1 mouse cellular context compared by ENCODE assay signal in genomic region chr8:83593325-83594166, GRCm38 (mm10).
TF ChIP-seq lines count a peak whose summit lies in the region.

No protein-coding gene starts in this region.

TF ChIP-seq in CH12.LX, 34 proteins besides CTCF, POLR2A, EP300 and RAD21 (continued from another document):
- no peak for TF ChIP-seq ZC3H11A (IDR thresholded peaks at IDR 0.05; ENCODE audit: low read depth, low read length)
- TF ChIP-seq JUN (IDR thresholded peaks at IDR 0.05; ENCODE audit: insufficient read depth, low read depth, low read length) = no peak
- TF ChIP-seq E2F4 (IDR thresholded peaks at IDR 0.05; ENCODE audit: insufficient replicate concordance, low read depth, low read length) = no peak
- TF ChIP-seq SIN3A (IDR thresholded peaks at IDR 0.05; ENCODE audit: low read length) = peak; percentile 53; the same call in 1 of the 2 replicates
- TF ChIP-seq BHLHE40 (IDR thresholded peaks at IDR 0.05; ENCODE audit: low read depth, low read length) = no peak
- TF ChIP-seq GABPA (IDR thresholded peaks at IDR 0.05; ENCODE audit: insufficient replicate concordance, low read depth, low read length) = no peak
- peak; percentile 67; the same call in 1 of the 2 replicates for TF ChIP-seq IRF4 (IDR thresholded peaks at IDR 0.05; ENCODE audit: low read depth, low read length)
- TF ChIP-seq USF1 (IDR thresholded peaks at IDR 0.05; ENCODE audit: low read depth, low read length) = no peak
- no peak for TF ChIP-seq ETS1 (conservative IDR thresholded peaks at IDR 0.05; ENCODE audit: low read depth, low read length)
- no peak for TF ChIP-seq NRF1 (IDR thresholded peaks at IDR 0.05; ENCODE audit: low read depth, low read length)
- TF ChIP-seq SMC3 (IDR thresholded peaks at IDR 0.05; ENCODE audit: low read depth, low read length) = no peak
- TF ChIP-seq ZKSCAN1 (IDR thresholded peaks at IDR 0.05; ENCODE audit: borderline replicate concordance, low read depth, low read length) = no peak
- TF ChIP-seq JUND (conservative IDR thresholded peaks at IDR 0.05; ENCODE audit: low read depth, low read length) = no peak
- TF ChIP-seq USF2 (conservative IDR thresholded peaks at IDR 0.05; ENCODE audit: low read depth, low read length) = no peak
- TF ChIP-seq MAZ (IDR thresholded peaks at IDR 0.05; ENCODE audit: low read depth, low read length) = no peak
- no peak for TF ChIP-seq MEF2A (IDR thresholded peaks at IDR 0.05; ENCODE audit: borderline replicate concordance, low read depth, low read length)
- TF ChIP-seq HCFC1 (IDR thresholded peaks at IDR 0.05; ENCODE audit: low read depth, low read length) = peak; percentile 12; the same call in 1 of the 2 replicates
- TF ChIP-seq NELFE (IDR thresholded peaks at IDR 0.05; ENCODE audit: low read depth, low read length) = no peak
- TF ChIP-seq KAT2A (IDR thresholded peaks at IDR 0.05; ENCODE audit: insufficient replicate concordance, low read length) = 0 out of 2 replicates have a peak, but pooled peaks have one; percentile 27
- no peak for TF ChIP-seq PAX5 (IDR thresholded peaks at IDR 0.05; ENCODE audit: low read length)
- no peak for TF ChIP-seq CHD2 (IDR thresholded peaks at IDR 0.05; ENCODE audit: low read length)
- TF ChIP-seq TCF12 (IDR thresholded peaks at IDR 0.05; ENCODE audit: low read depth, low read length) = no peak
- TF ChIP-seq POLR2AphosphoS2 (IDR thresholded peaks at IDR 0.05; ENCODE audit: low read depth, low read length) = no peak
- TF ChIP-seq RCOR1 (conservative IDR thresholded peaks at IDR 0.05; ENCODE audit: low read depth, low read length) = no peak
- no peak for TF ChIP-seq MAX (IDR thresholded peaks at IDR 0.05; ENCODE audit: low read length)
- no peak for TF ChIP-seq ZMIZ1 (IDR thresholded peaks at IDR 0.05; ENCODE audit: low read depth, low read length)
- TF ChIP-seq MXI1 (IDR thresholded peaks at IDR 0.05; ENCODE audit: low read depth, low read length) = peak; percentile 70
- peak; percentile 59; the same call in 1 of the 2 replicates for TF ChIP-seq ELF1 (IDR thresholded peaks at IDR 0.05; ENCODE audit: low read depth, low read length)
- peak; percentile 69; the same call in 1 of the 2 replicates for TF ChIP-seq CHD1 (IDR thresholded peaks at IDR 0.05; ENCODE audit: low read depth, low read length)
- no peak for TF ChIP-seq UBTF (IDR thresholded peaks at IDR 0.05; ENCODE audit: low read depth, low read length)
- TF ChIP-seq MAFK (IDR thresholded peaks at IDR 0.05; ENCODE audit: insufficient replicate concordance, low read length) = no peak
